Mouse (Mus musculus): ENCODE data around the gene Agap2.

The Agap2 gene

GRCm38 (mm10) chr10:127075080-127075479 is at the start of gene Agap2:
TSS of gene Agap2 (plus strand) at chr10:127075284.
- no peak for DNase-seq (ENCODE audit: low spot score)

DNA sequence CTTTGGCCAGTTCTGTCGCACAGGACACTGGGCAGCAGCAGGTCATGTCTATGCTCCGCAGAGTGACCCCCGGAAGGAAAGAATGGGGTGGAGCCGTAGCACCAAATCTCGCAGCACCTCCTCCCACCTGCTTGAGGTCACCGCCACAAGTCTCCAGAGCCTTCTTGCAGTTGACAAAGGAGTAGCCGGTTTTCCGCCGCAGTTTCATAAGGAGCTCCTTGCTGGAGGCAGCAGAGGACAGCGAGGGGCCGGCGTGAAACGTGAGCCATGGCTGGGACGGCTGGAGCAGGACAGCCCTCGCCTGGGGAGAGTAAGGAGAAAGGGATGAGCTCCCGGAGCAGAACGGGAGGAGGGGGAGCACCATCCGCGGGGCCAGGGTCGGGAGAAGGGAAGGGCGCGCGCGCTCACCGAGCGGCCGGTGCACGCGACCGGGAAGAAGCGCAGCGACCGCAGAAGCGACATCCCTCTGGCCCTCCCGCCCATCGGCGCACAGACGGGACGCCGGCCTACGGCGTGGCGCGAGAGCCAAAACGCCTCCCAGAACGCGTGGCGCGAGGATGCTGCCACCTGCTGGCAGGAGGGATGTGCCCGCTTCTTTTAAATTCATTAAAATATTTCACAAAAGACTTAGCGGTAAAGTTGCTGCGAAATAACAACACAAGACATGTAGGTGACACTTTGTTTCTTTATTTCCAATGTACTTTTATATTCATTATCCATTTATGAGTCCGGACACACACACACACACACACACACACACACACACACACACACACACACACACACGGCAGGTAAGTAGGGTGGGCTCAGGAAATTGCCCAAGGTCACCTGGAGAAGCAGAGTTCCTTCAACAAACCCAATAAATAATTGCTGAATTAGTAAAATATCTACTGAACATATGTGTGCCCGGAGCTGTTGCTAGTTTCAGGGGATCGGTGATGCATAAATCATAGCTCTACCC is 44.5 kb upstream of the Agap2 start, which contains the start of gene Tsfm:
TSS of gene Tsfm (minus strand) at position 505 of the 961 bp plus-strand sequence.
- peak; percentile 86 for DNase-seq (ENCODE audit: low spot score)

GRCm38 (mm10) chr10:127033301-127033741 is 41.8 kb upstream of the Agap2 start:
- no peak for DNase-seq (ENCODE audit: low spot score)

DNA sequence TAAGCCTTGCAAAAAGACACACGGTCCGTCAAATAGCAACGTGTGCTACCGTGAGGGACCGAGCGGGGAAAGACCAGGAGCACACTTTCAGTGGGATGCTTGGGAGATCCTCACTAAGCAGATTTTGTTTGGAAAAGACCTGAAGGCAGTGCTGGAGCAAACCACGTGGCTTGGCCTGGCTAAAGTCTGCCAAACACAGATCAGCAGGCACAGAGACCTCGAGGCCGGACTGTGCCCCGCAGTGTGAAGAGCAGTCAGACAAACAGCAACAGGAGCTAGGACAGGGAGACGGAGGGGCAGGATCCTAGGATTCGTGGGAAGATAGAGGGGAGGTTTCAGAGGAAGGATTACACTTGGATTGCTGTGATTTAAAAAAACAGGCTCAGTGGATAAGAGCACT is 38.8 kb upstream of the Agap2 start:
- no peak for DNase-seq (ENCODE audit: low spot score)

DNA sequence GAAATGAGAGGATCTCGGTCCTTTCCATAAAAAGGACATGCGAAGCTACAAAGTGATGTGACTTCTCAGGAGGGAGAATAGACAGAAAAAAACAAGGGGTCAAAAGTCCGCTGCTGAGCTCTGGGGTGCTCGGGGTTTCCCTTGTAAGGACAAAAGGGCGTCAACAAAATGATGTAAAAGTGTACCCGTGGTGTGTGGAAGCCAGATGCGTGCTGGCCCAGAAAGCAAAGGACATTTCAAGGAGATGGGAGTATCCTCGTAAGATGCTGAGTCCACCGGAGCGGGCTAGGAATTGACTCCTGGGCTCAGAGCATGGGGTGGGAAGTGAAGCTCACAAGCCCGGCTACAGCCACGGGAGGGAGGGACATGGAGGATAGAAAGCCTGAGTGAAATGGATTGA is 37.4 kb upstream of the Agap2 start:
- DNase-seq (ENCODE audit: low spot score), result no peak

DNA sequence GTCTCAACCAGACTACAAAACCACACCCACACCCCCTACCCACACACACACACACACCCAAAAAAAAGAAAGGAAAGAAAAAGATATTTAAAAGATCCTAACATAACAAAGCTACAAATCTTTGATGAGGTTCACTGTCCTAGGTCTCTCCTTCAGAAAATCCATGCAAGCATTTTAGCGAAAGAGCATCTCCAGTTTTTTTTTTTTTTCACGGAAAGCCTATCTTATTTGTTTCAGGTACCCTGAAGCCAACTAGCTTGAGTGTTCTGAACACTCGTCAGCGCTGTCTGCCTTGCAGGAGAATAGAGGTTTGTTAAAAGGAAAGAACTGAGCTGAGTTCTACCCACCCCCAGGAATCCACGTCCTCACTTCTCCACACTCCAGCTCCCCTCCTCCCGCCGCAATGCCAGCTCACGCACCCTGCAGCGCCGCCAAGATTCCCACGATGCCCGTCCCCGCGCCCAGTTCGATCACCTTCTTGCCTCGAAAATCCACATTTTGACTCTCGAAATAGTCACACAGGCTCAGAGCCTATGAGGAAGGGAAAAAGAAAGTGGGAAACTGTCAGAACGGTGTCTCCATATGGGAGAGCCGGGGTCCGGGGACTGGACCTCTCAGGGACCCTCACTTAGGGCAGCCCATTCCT is 34.4 kb upstream of the Agap2 start:
- no peak for DNase-seq (ENCODE audit: low spot score)

DNA sequence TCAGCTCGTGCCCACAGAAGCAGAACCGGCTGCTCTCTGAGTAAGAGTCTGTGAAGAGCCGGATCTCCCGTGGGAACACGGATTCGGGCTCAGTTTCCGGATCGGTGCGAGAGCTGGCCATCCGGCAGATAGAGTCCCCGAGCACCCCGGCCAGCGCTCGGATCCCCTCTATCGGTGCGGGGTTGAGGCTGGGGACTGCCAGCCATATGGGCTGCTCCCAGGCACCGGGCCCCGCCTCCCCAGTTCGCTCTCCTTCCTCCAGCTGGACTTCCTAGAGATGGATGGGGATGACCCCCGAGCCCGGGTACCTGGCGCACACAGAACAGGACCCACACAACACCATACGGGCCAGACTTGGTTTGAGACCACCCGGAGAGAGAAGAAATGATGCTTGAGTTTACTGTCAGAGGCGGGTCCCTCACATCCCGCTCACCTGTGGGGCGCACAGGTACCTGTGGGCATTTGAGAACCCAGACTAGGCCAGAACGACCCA is 33.8 kb upstream of the Agap2 start, which contains the start of the genes Mettl1 and Eef1akmt3:
TSS of gene Mettl1 (plus strand) at position 141 of the 493 bp plus-strand sequence.
TSS of gene Eef1akmt3 (minus strand) at position 240 of the 493 bp plus-strand sequence.
- no peak for DNase-seq (ENCODE audit: low spot score)

GRCm38 (mm10) chr10:127041774-127042338 is 33.2 kb upstream of the Agap2 start:
- DNase-seq (ENCODE audit: low spot score), result peak; percentile 77

DNA sequence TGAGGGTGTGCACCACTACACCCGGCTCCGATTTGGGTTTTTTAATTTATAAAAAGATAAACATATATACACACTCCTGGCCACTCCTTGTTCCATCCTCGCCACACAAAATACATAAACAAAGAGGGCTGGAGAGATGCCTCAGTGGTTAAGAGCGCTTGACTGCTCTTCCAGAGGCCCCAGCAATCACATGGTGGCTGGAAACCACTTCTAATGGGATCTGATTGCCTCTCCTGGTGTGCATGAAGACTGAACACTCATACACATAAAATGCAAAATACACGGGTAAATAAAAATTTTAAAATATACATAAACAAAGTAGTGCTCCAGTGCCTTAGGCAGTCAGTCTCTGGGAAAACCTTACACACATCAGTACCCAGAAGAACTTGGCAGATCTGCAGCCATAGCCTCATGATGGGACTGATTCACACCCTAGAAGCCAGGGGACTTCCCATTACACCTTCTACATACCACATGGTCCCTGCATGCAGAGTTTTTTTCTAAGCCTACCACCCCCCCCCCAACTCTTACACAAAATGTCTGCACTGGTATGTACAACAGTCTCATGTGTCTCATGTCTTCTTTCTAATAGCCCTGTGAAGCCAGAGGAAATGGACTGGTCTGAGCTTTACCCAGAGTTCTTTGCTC is 32.5 kb upstream of the Agap2 start:
- DNase-seq (ENCODE audit: low spot score), result no peak

DNA sequence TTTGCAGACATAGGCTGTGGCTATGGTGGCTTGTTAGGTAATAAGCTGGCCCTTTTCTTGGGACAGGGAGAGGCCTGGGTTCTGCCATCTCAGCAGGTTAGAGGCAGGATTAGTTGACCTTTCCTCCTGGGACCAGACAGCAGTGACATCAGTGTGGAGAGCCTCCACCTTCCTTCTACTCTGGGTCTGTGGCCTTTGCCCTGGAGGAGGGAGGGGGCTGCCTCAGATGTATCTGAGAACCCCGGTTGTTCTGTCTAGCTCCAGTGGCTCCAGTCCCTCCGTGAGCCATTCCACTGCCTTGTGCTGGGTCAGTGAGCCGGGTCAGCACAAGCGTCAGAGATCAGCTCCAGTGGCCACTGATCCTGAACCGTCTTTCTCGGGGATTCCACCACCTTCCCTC is 31.9 kb upstream of the Agap2 start:
- no peak for DNase-seq (ENCODE audit: low spot score)

GRCm38 (mm10) chr10:127047954-127048353 is 27.1 kb upstream of the Agap2 start, which contains the start of gene Cyp27b1:
TSS of gene Cyp27b1 (plus strand) at chr10:127048250.
- DNase-seq (ENCODE audit: low spot score), result no peak

GRCm38 (mm10) chr10:127048608-127049394 is 26.3 kb upstream of the Agap2 start:
- DNase-seq (ENCODE audit: low spot score), result no peak

- DNase-seq (ENCODE audit: low spot score), result no peak
These were observed 25.5 kb upstream of the Agap2 start for GRCm38 (mm10) chr10:127049395-127050118.

- no peak for DNase-seq (ENCODE audit: low spot score)
These were observed 25.0 kb upstream of the Agap2 start for GRCm38 (mm10) chr10:127050119-127050474.

GRCm38 (mm10) chr10:127054646-127055045 is 20.4 kb upstream of the Agap2 start:
- DNase-seq (ENCODE audit: low spot score), result no peak

DNA sequence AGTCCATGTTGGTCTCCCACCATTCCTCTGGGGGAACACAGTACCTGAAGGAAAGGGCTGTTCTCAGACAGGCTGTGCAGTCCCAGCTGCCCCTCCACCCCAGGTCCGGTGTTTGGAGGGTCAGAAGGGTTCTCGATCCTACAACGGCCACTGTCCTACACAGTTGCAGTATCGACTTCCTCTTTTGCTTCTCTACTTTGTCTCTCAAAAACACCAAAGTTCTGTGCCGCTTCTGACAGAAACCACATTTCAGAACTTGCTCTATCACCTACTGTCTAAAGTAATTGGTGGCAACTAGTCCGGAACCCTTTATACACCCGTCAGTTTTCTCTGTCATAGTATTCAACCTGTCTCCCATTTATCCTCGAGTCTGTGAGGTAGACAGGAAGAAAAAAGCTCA is 19.7 kb upstream of the Agap2 start:
- DNase-seq (ENCODE audit: low spot score), result no peak

GRCm38 (mm10) chr10:127056490-127056889 is 18.6 kb upstream of the Agap2 start:
- DNase-seq (ENCODE audit: low spot score), result no peak

- DNase-seq (ENCODE audit: low spot score), result peak; percentile 60
These were observed 16.9 kb upstream of the Agap2 start for GRCm38 (mm10) chr10:127058161-127058560.

DNA sequence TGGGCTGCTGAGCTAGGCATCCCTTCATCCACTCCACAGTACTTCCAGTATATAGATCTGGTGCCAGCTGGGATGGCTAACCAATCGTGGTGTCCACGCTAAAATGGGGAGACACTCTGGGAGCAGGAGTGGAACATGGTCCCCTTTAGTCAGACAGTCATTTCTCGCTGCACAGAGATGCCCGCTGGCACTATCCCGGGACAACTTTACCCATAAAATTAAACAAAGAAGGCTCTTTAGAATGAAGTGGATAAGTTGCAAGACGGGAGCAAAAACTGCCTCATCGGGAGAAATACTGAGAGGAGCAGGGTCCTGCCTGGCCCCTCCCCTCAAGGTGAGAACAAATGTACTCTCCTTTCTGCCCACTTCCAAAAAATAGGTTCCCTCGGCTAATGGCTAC is 16.4 kb upstream of the Agap2 start:
- DNase-seq (ENCODE audit: low spot score), result no peak
